Mouse (Mus musculus) stomach, postnatal 0 days (tissue): ENCODE measurements at regions not wholly inside any gene's neighbourhood (a gene's known extent, or its start where the extent isn't known, plus 50 kb on each side); places are given as distances from the start of the nearest gene placed in this dataset.

ENCODE experiments used
- CTCF ChIP-seq: IDR thresholded peaks from 2 replicates; pipeline ENCODE4 v1.5.1; 2016; ENCODE audit warnings: antibody characterized with exemption, low read depth, mild to moderate bottlenecking, moderate library complexity
- EP300 ChIP-seq: optimal IDR thresholded peaks from 2 replicates; pipeline ENCODE3; 2016; ENCODE audit warnings: antibody characterized with exemption

DNA sequence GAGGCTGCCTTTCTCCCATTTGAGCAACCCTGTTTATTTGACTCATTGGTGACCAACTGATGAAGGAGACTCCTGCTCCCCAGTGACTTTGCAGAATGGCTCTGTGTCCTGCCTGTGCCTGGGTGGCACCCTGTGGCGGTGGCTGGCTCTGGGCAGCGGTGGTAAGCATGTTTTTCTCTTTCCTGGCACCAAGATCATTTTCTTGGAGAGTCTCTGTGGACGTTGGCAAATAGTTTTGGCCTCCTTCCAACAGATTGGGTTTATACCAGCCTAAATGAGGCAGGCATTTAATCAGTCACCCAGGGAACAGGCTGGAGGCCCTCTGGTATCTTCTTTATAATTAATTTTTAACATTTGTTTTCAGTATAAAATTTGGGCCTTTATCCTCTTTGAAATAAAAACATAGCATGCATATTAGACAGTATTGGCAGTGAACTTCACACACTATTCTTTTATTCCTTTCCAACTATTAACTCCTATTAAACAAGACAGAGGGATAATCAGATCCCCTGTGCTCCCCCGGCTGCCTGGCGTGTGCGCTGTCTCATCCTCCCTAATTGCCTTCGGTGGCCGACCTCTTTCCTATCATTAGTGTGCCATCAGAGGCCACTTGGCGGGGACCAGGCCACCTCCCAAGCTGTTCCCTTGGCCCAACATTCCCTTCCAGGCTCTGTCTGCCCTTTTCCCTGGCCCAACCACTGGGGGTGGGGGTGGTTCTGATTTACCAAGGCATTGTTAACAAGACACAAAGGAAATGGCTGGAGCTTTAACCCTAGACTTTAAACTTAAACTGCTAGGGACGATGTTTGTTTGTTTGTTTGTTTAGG is 111.8 kb upstream of the Topaz1 start:
- TF ChIP-seq CTCF (no peak), EP300 (no peak)
